Mouse (Mus musculus): Measurements from ENCODE around the gene Nipsnap3b. TPM values are rescaled to one million over a fixed set of nuclear protein-coding genes. Genes with fewer than 3 reads are reported as not detected.

The Nipsnap3b gene
- polyA plus RNA-seq, 1 experiment = 40.8 TPM

GRCm38 (mm10) chr4:53062301-53063008 lies 50.8 kb downstream of the Nipsnap3b start:
- TF ChIP-seq FLI1 (IDR thresholded peaks at IDR 0.05; ENCODE audit: low read length) (no peak), GATA1 (IDR thresholded peaks at IDR 0.05; ENCODE audit: borderline replicate concordance, low read length) (no peak)
- no peak overlapping the region for H3K4me3 ChIP-seq (replicated peaks)
- H3K36me3 ChIP-seq (replicated peaks; ENCODE audit: low read length) = peaks cover 11% of the 10 kb centered on the region
- H3K9me3 ChIP-seq = peaks cover 8% of the 10 kb centered on the region
- no peaks in the 10 kb centered on the region for H3K27me3 ChIP-seq (replicated peaks)
- H3K4me1 ChIP-seq = no peaks in the 10 kb centered on the region

Other genes starting within 250 kb of the Nipsnap3b start
- gene Olfr275, start 197.3 kb upstream of the Nipsnap3b start, polyA plus RNA-seq (2012; ENCODE audit: insufficient read depth, low replicate concordance) = not detected in 2 replicates
- gene Olfr273, start 152.6 kb upstream of the Nipsnap3b start, polyA plus RNA-seq (2012; ENCODE audit: insufficient read depth, low replicate concordance) = not detected in 2 replicates
- not detected in 2 replicates for gene Olfr272, start 92.7 kb upstream of the Nipsnap3b start, polyA plus RNA-seq (2012; ENCODE audit: insufficient read depth, low replicate concordance)
- not detected in 2 replicates for gene Olfr270, start 47.3 kb upstream of the Nipsnap3b start, polyA plus RNA-seq (2012; ENCODE audit: insufficient read depth, low replicate concordance)
- not detected in 2 replicates for gene Nipsnap3a, start 22.6 kb upstream of the Nipsnap3b start, polyA plus RNA-seq (2012; ENCODE audit: insufficient read depth, low replicate concordance)
- gene Abca1, start 148.0 kb downstream of the Nipsnap3b start, polyA plus RNA-seq (2012; ENCODE audit: insufficient read depth, low replicate concordance) = 0.77 TPM in 1 of 2 replicates, not detected in the other

Measured in megakaryocyte, embryonic 14.5 days (primary cell).